Mouse (Mus musculus) neural tube, embryonic 15.5 days (tissue): ENCODE results near the gene Daam2. TPM values are rescaled to one million over a fixed set of nuclear protein-coding genes. Genes with fewer than 3 reads are reported as not detected.

ENCODE experiments used
- ATAC-seq: fragments of 200-750 bp; cut with Nextera tagmentation; 2 replicates; pipeline ENCODE4 v1.8.0; 2017; ENCODE audit warnings: mild to moderate bottlenecking, moderate TSS enrichment, moderate library complexity; ENCODE audit not compliant: low FRiP score
- H3K27ac ChIP-seq: fragments of 300-500 bp; sonication (generic); replicated peaks from 2 replicates; pipeline ENCODE4 v1.5.1; 2015; ENCODE audit warnings: mild to moderate bottlenecking, inconsistent platforms
- H3K27me3 ChIP-seq: fragments of 300-500 bp; sonication (generic); replicated peaks from 2 replicates; pipeline ENCODE4 v1.6.1; 2015; ENCODE audit warnings: inconsistent platforms
- H3K36me3 ChIP-seq: fragments of 300-500 bp; sonication (generic); 2 replicates; pipeline ENCODE4 v1.6.1; 2015; ENCODE audit warnings: inconsistent platforms
- H3K4me1 ChIP-seq: fragments of 300-500 bp; sonication (generic); 2 replicates; pipeline ENCODE4 v1.6.1; 2015; ENCODE audit warnings: inconsistent platforms
- H3K4me2 ChIP-seq: fragments of 300-500 bp; sonication (generic); 2 replicates; pipeline ENCODE4 v1.6.1; 2015; ENCODE audit warnings: inconsistent platforms, mild to moderate bottlenecking, moderate library complexity
- H3K4me3 ChIP-seq: fragments of 300-500 bp; sonication (generic); replicated peaks from 2 replicates; pipeline ENCODE4 v1.5.1; 2015; ENCODE audit warnings: mild to moderate bottlenecking, inconsistent platforms
- H3K9ac ChIP-seq: fragments of 300-500 bp; sonication (generic); replicated peaks from 2 replicates; pipeline ENCODE4 v1.6.1; 2015; ENCODE audit warnings: mild to moderate bottlenecking, inconsistent platforms
- H3K9me3 ChIP-seq: fragments of 300-500 bp; sonication (generic); replicated peaks from 2 replicates; pipeline ENCODE4 v1.6.1; 2016; ENCODE audit warnings: inconsistent platforms
- WGBS: fragments of 180-500 bp; shearing (Covaris S2); methylation state at CpG from one replicate; pipeline ENCODE4 v1.1.7; 2015; ENCODE audit warnings: mixed read lengths; 5-methylcytosine and 5-hydroxymethylcytosine counted together
- polyA plus RNA-seq: library from polyadenylated mRNA; unstranded; fragments of >200 nt; fragmentation: Nextera tagmentation; extraction: Ambion mirVana; gene quantifications from 2 replicates; pipeline ENCODE4 v1.2.1, GENCODE M21; 2015

Daam2 gene
- polyA plus RNA-seq, 1 experiment from 2014 or later: 4.0 TPM

- Histone ChIP-seq H3K27ac (no peak overlapping the region), H3K4me1 (peaks cover 18% of the 10 kb centered on the region), H3K27me3 (0 out of 2 replicates have a peak, but pooled peaks cover 2% of the 10 kb centered on the region), H3K9me3 (no peaks in the 10 kb centered on the region), H3K36me3 (no peaks in the 10 kb centered on the region), H3K4me2 (no peak overlapping the region), H3K9ac (no peak overlapping the region), H3K4me3 (no peak overlapping the region)
- no peak for ATAC-seq
- 60% methylated on average over 4 of the region's 4 CpGs for WGBS
Observed at GRCm38 (mm10) chr17:49515678-49516077, 48.5 kb downstream of the Daam2 start.

GRCm38 (mm10) chr17:49515141-49515540 lies 49.0 kb downstream of the Daam2 start:
- Histone ChIP-seq H3K4me3 (no peak overlapping the region), H3K9me3 (no peaks in the 10 kb centered on the region), H3K4me2 (no peak overlapping the region), H3K36me3 (no peaks in the 10 kb centered on the region), H3K27me3 (0 out of 2 replicates have a peak, but pooled peaks cover 2% of the 10 kb centered on the region), H3K27ac (no peak overlapping the region), H3K4me1 (peaks cover 15% of the 10 kb centered on the region), H3K9ac (no peak overlapping the region)
- 93% methylated on average over 3 of the region's 3 CpGs for WGBS
- ATAC-seq: no peak

GRCm38 (mm10) chr17:49512671-49513085 lies 51.5 kb downstream of the Daam2 start:
- 57% methylated on average over 5 of the region's 5 CpGs for WGBS
- Histone ChIP-seq H3K36me3 (no peaks in the 10 kb centered on the region), H3K4me1 (0 out of 2 replicates have a peak, but pooled peaks cover 10% of the 10 kb centered on the region), H3K4me2 (no peak overlapping the region), H3K9me3 (no peaks in the 10 kb centered on the region), H3K9ac (no peak overlapping the region), H3K4me3 (no peak overlapping the region), H3K27me3 (no peaks in the 10 kb centered on the region), H3K27ac (no peak overlapping the region)
- ATAC-seq: peak; percentile 78

- 94% methylated on average over 16 of the region's 16 CpGs for WGBS
- H3K36me3 ChIP-seq: no peaks in the 10 kb centered on the region
- no peak overlapping the region for H3K4me3 ChIP-seq
- ATAC-seq: no peak
- H3K27ac ChIP-seq: no peak overlapping the region
- H3K4me1 ChIP-seq: 0 out of 2 replicates have a peak, but pooled peaks cover 4% of the 10 kb centered on the region
- H3K9ac ChIP-seq: no peak overlapping the region
- H3K4me2 ChIP-seq: no peak overlapping the region
- no peaks in the 10 kb centered on the region for H3K9me3 ChIP-seq
- no peaks in the 10 kb centered on the region for H3K27me3 ChIP-seq
Observed at GRCm38 (mm10) chr17:49509431-49509830, 54.7 kb downstream of the Daam2 start.

- no peak for ATAC-seq
- Histone ChIP-seq H3K9ac (no peak overlapping the region), H3K27me3 (no peaks in the 10 kb centered on the region), H3K27ac (no peak overlapping the region), H3K36me3 (no peaks in the 10 kb centered on the region), H3K4me3 (no peak overlapping the region), H3K4me1 (no peaks in the 10 kb centered on the region), H3K9me3 (no peaks in the 10 kb centered on the region), H3K4me2 (no peak overlapping the region)
- 93% methylated on average over 6 of the region's 6 CpGs for WGBS
Observed at GRCm38 (mm10) chr17:49503246-49503900, 60.8 kb downstream of the Daam2 start.

GRCm38 (mm10) chr17:49500234-49500633 lies 63.9 kb downstream of the Daam2 start:
- Histone ChIP-seq H3K4me1 (no peaks in the 10 kb centered on the region), H3K4me2 (no peak overlapping the region), H3K27ac (no peak overlapping the region), H3K36me3 (no peaks in the 10 kb centered on the region), H3K27me3 (no peaks in the 10 kb centered on the region), H3K4me3 (no peak overlapping the region), H3K9me3 (no peaks in the 10 kb centered on the region), H3K9ac (no peak overlapping the region)
- no peak for ATAC-seq
- 54% methylated on average over 2 of the region's 2 CpGs for WGBS

GRCm38 (mm10) chr17:49499635-49500034 lies 64.5 kb downstream of the Daam2 start:
- H3K4me1 ChIP-seq: no peaks in the 10 kb centered on the region
- ATAC-seq: peak; percentile 47; the same call in 1 of the 2 replicates
- H3K4me3 ChIP-seq: no peak overlapping the region
- H3K9me3 ChIP-seq: no peaks in the 10 kb centered on the region
- no peak overlapping the region for H3K9ac ChIP-seq
- 92% methylated on average over 2 of the region's 2 CpGs for WGBS
- H3K36me3 ChIP-seq: no peaks in the 10 kb centered on the region
- no peak overlapping the region for H3K27ac ChIP-seq
- no peak overlapping the region for H3K4me2 ChIP-seq
- H3K27me3 ChIP-seq: no peaks in the 10 kb centered on the region

- H3K4me3 ChIP-seq: no peak overlapping the region
- no peak overlapping the region for H3K27ac ChIP-seq
- no peak overlapping the region for H3K4me2 ChIP-seq
- no peaks in the 10 kb centered on the region for H3K27me3 ChIP-seq
- 65% methylated on average over 3 of the region's 3 CpGs for WGBS
- no peak overlapping the region for H3K9ac ChIP-seq
- H3K36me3 ChIP-seq: 0 out of 2 replicates have a peak, but pooled peaks cover 2% of the 10 kb centered on the region
- no peaks in the 10 kb centered on the region for H3K4me1 ChIP-seq
- no peaks in the 10 kb centered on the region for H3K9me3 ChIP-seq
- ATAC-seq: no peak
Observed at GRCm38 (mm10) chr17:49498169-49498568, 66.0 kb downstream of the Daam2 start.

GRCm38 (mm10) chr17:49493276-49493675 lies 70.9 kb downstream of the Daam2 start:
- no peak for ATAC-seq
- 86% methylated on average over 4 of the region's 4 CpGs for WGBS
- Histone ChIP-seq H3K4me2 (no peak overlapping the region), H3K4me1 (no peaks in the 10 kb centered on the region), H3K36me3 (0 out of 2 replicates have a peak, but pooled peaks cover 2% of the 10 kb centered on the region), H3K9me3 (no peaks in the 10 kb centered on the region), H3K27ac (no peak overlapping the region), H3K27me3 (no peaks in the 10 kb centered on the region), H3K9ac (no peak overlapping the region), H3K4me3 (no peak overlapping the region)

GRCm38 (mm10) chr17:49489098-49489497 lies 75.0 kb downstream of the Daam2 start:
- no peak overlapping the region for H3K9ac ChIP-seq

GRCm38 (mm10) chr17:49484435-49484834 lies 79.7 kb downstream of the Daam2 start:
- H3K36me3 ChIP-seq: no peaks in the 10 kb centered on the region
- no peaks in the 10 kb centered on the region for H3K4me1 ChIP-seq
- no peaks in the 10 kb centered on the region for H3K27me3 ChIP-seq
- H3K4me3 ChIP-seq: no peak overlapping the region
- H3K9me3 ChIP-seq: no peaks in the 10 kb centered on the region
- no peak overlapping the region for H3K9ac ChIP-seq
- ATAC-seq: no peak
- WGBS: 89% methylated on average over 3 of the region's 3 CpGs
- H3K27ac ChIP-seq: no peak overlapping the region
- H3K4me2 ChIP-seq: no peak overlapping the region

More at GRCm38 (mm10) chr17:49489098-49489497, 75.0 kb downstream of the Daam2 start:
- WGBS: 80% methylated on average over 5 of the region's 5 CpGs
- ATAC-seq: no peak
- no peaks in the 10 kb centered on the region for H3K9me3 ChIP-seq
- no peaks in the 10 kb centered on the region for H3K4me1 ChIP-seq
- no peaks in the 10 kb centered on the region for H3K27me3 ChIP-seq
- H3K36me3 ChIP-seq: no peaks in the 10 kb centered on the region
- no peak overlapping the region for H3K4me3 ChIP-seq
- H3K27ac ChIP-seq: no peak overlapping the region
- H3K4me2 ChIP-seq: no peak overlapping the region

GRCm38 (mm10) chr17:49481876-49482275 lies 82.3 kb downstream of the Daam2 start:
- no peaks in the 10 kb centered on the region for H3K4me1 ChIP-seq
- H3K9ac ChIP-seq: no peak overlapping the region
- H3K36me3 ChIP-seq: no peaks in the 10 kb centered on the region
- no peak overlapping the region for H3K4me3 ChIP-seq
- H3K27me3 ChIP-seq: no peaks in the 10 kb centered on the region
- H3K9me3 ChIP-seq: no peaks in the 10 kb centered on the region
- 76% methylated on average over 3 of the region's 3 CpGs for WGBS
- H3K4me2 ChIP-seq: no peak overlapping the region
- no peak for ATAC-seq
- no peak overlapping the region for H3K27ac ChIP-seq
